Mouse (Mus musculus) hindbrain, embryonic 10.5 days (tissue): ENCODE results near the gene Dusp18. TPM values are rescaled to one million over a fixed set of nuclear protein-coding genes. Genes with fewer than 3 reads are reported as not detected.

Source experiments
- DNase-seq: peaks from one replicate; pipeline ENCODE4 v3.0.0-alpha.2; 2017; ENCODE audit warnings: low spot score
- H3K27ac ChIP-seq: fragments of 300-500 bp; sonication (generic); 2 replicates; pipeline ENCODE4 v1.5.1; 2016; ENCODE audit warnings: mild to moderate bottlenecking, moderate library complexity
- H3K27me3 ChIP-seq: fragments of 300-500 bp; sonication (generic); 2 replicates; pipeline ENCODE4 v1.6.1; 2016; ENCODE audit warnings: mild to moderate bottlenecking; ENCODE audit not compliant: poor library complexity, insufficient read depth, severe bottlenecking
- H3K36me3 ChIP-seq: fragments of 300-500 bp; sonication (generic); 2 replicates; pipeline ENCODE4 v1.6.1; 2016; ENCODE audit warnings: mild to moderate bottlenecking, moderate library complexity
- H3K4me1 ChIP-seq: fragments of 300-500 bp; sonication (generic); replicated peaks from 2 replicates; pipeline ENCODE4 v1.6.1; 2016; ENCODE audit warnings: mild to moderate bottlenecking
- H3K4me3 ChIP-seq: fragments of 300-500 bp; sonication (generic); 2 replicates; pipeline ENCODE4 v1.5.1; 2016; ENCODE audit warnings: mild to moderate bottlenecking, moderate library complexity
- H3K9me3 ChIP-seq: fragments of 300-500 bp; sonication (generic); 2 replicates; pipeline ENCODE4 v1.6.1; 2016; ENCODE audit warnings: mild to moderate bottlenecking, moderate library complexity
- WGBS: fragments of 180-500 bp; shearing (Covaris S2); methylation state at CpG from one replicate; pipeline ENCODE4 v1.1.7; 2016; 5-methylcytosine and 5-hydroxymethylcytosine counted together
- polyA plus RNA-seq: library from polyadenylated mRNA; unstranded; fragments of >200 nt; fragmentation: Nextera tagmentation; extraction: Ambion mirVana; gene quantifications from 2 replicates; pipeline ENCODE4 v1.2.1, GENCODE M21; 2016

Dusp18 gene
- polyA plus RNA-seq, 1 experiment from 2014 or later: 23.4 TPM

GRCm38 (mm10) chr11:3920476-3920875 is 25.4 kb downstream of the Dusp18 start:
- Histone ChIP-seq H3K4me1 (no peaks in the 10 kb centered on the region), H3K36me3 (peaks cover 35% of the 10 kb centered on the region), H3K27me3 (no peaks in the 10 kb centered on the region), H3K27ac (no peak overlapping the region), H3K9me3 (no peaks in the 10 kb centered on the region), H3K4me3 (no peak overlapping the region)
- DNase-seq: no peak
- WGBS: 86% methylated on average over 7 of the region's 7 CpGs

- H3K27me3 ChIP-seq: no peaks in the 10 kb centered on the region
Observed at GRCm38 (mm10) chr11:3921281-3921850, 26.3 kb downstream of the Dusp18 start.

GRCm38 (mm10) chr11:3922115-3922514 is 27.1 kb downstream of the Dusp18 start:
- WGBS: 92% methylated on average over 9 of the region's 9 CpGs
- Histone ChIP-seq H3K36me3 (peaks cover 50% of the 10 kb centered on the region), H3K27me3 (no peaks in the 10 kb centered on the region), H3K27ac (no peak overlapping the region), H3K9me3 (no peaks in the 10 kb centered on the region), H3K4me3 (no peak overlapping the region), H3K4me1 (no peaks in the 10 kb centered on the region)
- no peak for DNase-seq

More at GRCm38 (mm10) chr11:3921281-3921850, 26.3 kb downstream of the Dusp18 start:
- no peak overlapping the region for H3K27ac ChIP-seq
- no peaks in the 10 kb centered on the region for H3K9me3 ChIP-seq
- peak; percentile 41 for DNase-seq
- no peaks in the 10 kb centered on the region for H3K4me1 ChIP-seq
- H3K36me3 ChIP-seq: peaks cover 43% of the 10 kb centered on the region
- 35% methylated on average over 8 of the region's 8 CpGs for WGBS
- no peak overlapping the region for H3K4me3 ChIP-seq

- Histone ChIP-seq H3K27me3 (no peaks in the 10 kb centered on the region), H3K36me3 (peaks cover 49% of the 10 kb centered on the region), H3K4me3 (no peak overlapping the region), H3K27ac (no peak overlapping the region), H3K9me3 (no peaks in the 10 kb centered on the region), H3K4me1 (no peaks in the 10 kb centered on the region)
- no peak for DNase-seq
- WGBS: 95% methylated on average over 6 of the region's 6 CpGs
Observed at GRCm38 (mm10) chr11:3922731-3923130, 27.7 kb downstream of the Dusp18 start.

GRCm38 (mm10) chr11:3925916-3926315 is 30.9 kb downstream of the Dusp18 start:
- H3K4me1 ChIP-seq: peaks cover 4% of the 10 kb centered on the region; the same call in 1 of the 2 replicates
- no peak overlapping the region for H3K4me3 ChIP-seq
- no peaks in the 10 kb centered on the region for H3K27me3 ChIP-seq
- peaks cover 49% of the 10 kb centered on the region for H3K36me3 ChIP-seq
- 87% methylated on average over 10 of the region's 10 CpGs for WGBS
- H3K27ac ChIP-seq: no peak overlapping the region
- no peaks in the 10 kb centered on the region for H3K9me3 ChIP-seq
- DNase-seq: no peak

GRCm38 (mm10) chr11:3930019-3930418 is 35.0 kb downstream of the Dusp18 start:
- 73% methylated on average over 4 of the region's 4 CpGs for WGBS

GRCm38 (mm10) chr11:3930931-3931330 is 35.9 kb downstream of the Dusp18 start:
- Histone ChIP-seq H3K36me3 (peaks cover 15% of the 10 kb centered on the region), H3K4me1 (peaks cover 19% of the 10 kb centered on the region), H3K27ac (peak overlapping the region; percentile 87), H3K9me3 (no peaks in the 10 kb centered on the region), H3K27me3 (no peaks in the 10 kb centered on the region), H3K4me3 (peak overlapping the region; percentile 71)
- no peak for DNase-seq
- 30% methylated on average over 6 of the region's 6 CpGs for WGBS

More at GRCm38 (mm10) chr11:3930019-3930418, 35.0 kb downstream of the Dusp18 start:
- no peaks in the 10 kb centered on the region for H3K27me3 ChIP-seq
- peaks cover 19% of the 10 kb centered on the region for H3K4me1 ChIP-seq
- H3K36me3 ChIP-seq: peaks cover 24% of the 10 kb centered on the region
- no peak overlapping the region for H3K27ac ChIP-seq
- DNase-seq: no peak
- no peak overlapping the region for H3K4me3 ChIP-seq
- H3K9me3 ChIP-seq: no peaks in the 10 kb centered on the region

- DNase-seq: peak; percentile 86
- under 1% methylated on average over 18 of the region's 26 CpGs for WGBS
Observed at GRCm38 (mm10) chr11:3931511-3932211, 36.6 kb downstream of the Dusp18 start, which contains the start of gene Tcn2. Gene Tcn2 (minus strand): TSS chr11:3932159.

GRCm38 (mm10) chr11:3933756-3934285 is 38.8 kb downstream of the Dusp18 start:
- Histone ChIP-seq H3K36me3 (no peaks in the 10 kb centered on the region), H3K27ac (no peak overlapping the region), H3K27me3 (no peaks in the 10 kb centered on the region), H3K4me3 (no peak overlapping the region), H3K9me3 (no peaks in the 10 kb centered on the region), H3K4me1 (peaks cover 19% of the 10 kb centered on the region)
- 82% methylated on average over 9 of the region's 9 CpGs for WGBS
- DNase-seq: no peak

More at GRCm38 (mm10) chr11:3931511-3932211, 36.6 kb downstream of the Dusp18 start, which contains the start of gene Tcn2:
- Histone ChIP-seq H3K27me3 (no peaks in the 10 kb centered on the region), H3K4me3 (peak within 1 kb of the TSS; percentile 71), H3K4me1 (peaks cover 19% of the 10 kb centered on the region), H3K9me3 (no peaks in the 10 kb centered on the region), H3K36me3 (0 out of 2 replicates have a peak, but pooled peaks cover 9% of the 10 kb centered on the region), H3K27ac (peak within 1 kb of the TSS; percentile 87)

- no peak for DNase-seq
- H3K27me3 ChIP-seq: no peaks in the 10 kb centered on the region
- no peaks in the 10 kb centered on the region for H3K9me3 ChIP-seq
- peaks cover 19% of the 10 kb centered on the region for H3K4me1 ChIP-seq
- H3K27ac ChIP-seq: no peak overlapping the region
- no peak overlapping the region for H3K4me3 ChIP-seq
- 75% methylated on average over 4 of the region's 4 CpGs for WGBS
- no peaks in the 10 kb centered on the region for H3K36me3 ChIP-seq
Observed at GRCm38 (mm10) chr11:3935135-3935534, 40.1 kb downstream of the Dusp18 start.

- no peak overlapping the region for H3K27ac ChIP-seq
- no peaks in the 10 kb centered on the region for H3K27me3 ChIP-seq
- WGBS: 86% methylated on average over 3 of the region's 3 CpGs
- no peak overlapping the region for H3K4me3 ChIP-seq
- peaks cover 12% of the 10 kb centered on the region for H3K4me1 ChIP-seq
- H3K9me3 ChIP-seq: no peaks in the 10 kb centered on the region
- DNase-seq: no peak
- H3K36me3 ChIP-seq: no peaks in the 10 kb centered on the region
Observed at GRCm38 (mm10) chr11:3936318-3936717, 41.3 kb downstream of the Dusp18 start.

GRCm38 (mm10) chr11:3937321-3937874 is 42.4 kb downstream of the Dusp18 start:
- no peak overlapping the region for H3K27ac ChIP-seq
- no peak for DNase-seq
- H3K4me1 ChIP-seq: peaks cover under 1% of the 10 kb centered on the region; the same call in 1 of the 2 replicates
- 81% methylated on average over 13 of the region's 13 CpGs for WGBS
- H3K4me3 ChIP-seq: no peak overlapping the region
- no peaks in the 10 kb centered on the region for H3K27me3 ChIP-seq
- no peaks in the 10 kb centered on the region for H3K36me3 ChIP-seq
- no peaks in the 10 kb centered on the region for H3K9me3 ChIP-seq

- H3K4me3 ChIP-seq: no peak overlapping the region
- H3K9me3 ChIP-seq: no peaks in the 10 kb centered on the region
- no peaks in the 10 kb centered on the region for H3K36me3 ChIP-seq
- DNase-seq: no peak
- H3K4me1 ChIP-seq: no peaks in the 10 kb centered on the region
- no peak overlapping the region for H3K27ac ChIP-seq
- H3K27me3 ChIP-seq: 0 out of 2 replicates have a peak, but pooled peaks cover 2% of the 10 kb centered on the region
- WGBS: 90% methylated on average over 7 of the region's 7 CpGs
Observed at GRCm38 (mm10) chr11:3941371-3941770, 46.3 kb downstream of the Dusp18 start.
